Mouse (Mus musculus): ENCODE measurements at regions not wholly inside any gene's neighbourhood (a gene's known extent, or its start where the extent isn't known, plus 50 kb on each side); places are given as distances from the start of the nearest gene placed in this dataset.
A peak's percentile ranks its signal among the peaks of the same experiment; 100 is the strongest.

- DNase-seq = no peak
Observed at GRCm38 (mm10) chr8:26288163-26288562, 168.8 kb downstream of the Gm45692 start.

GRCm38 (mm10) chr8:26298066-26298804, 178.9 kb downstream of the Gm45692 start:
- no peak for DNase-seq

- DNase-seq = no peak
Observed at GRCm38 (mm10) chr8:26300246-26300645, 180.9 kb downstream of the Gm45692 start.

GRCm38 (mm10) chr8:26301961-26302360, 182.6 kb downstream of the Gm45692 start:
- DNase-seq = no peak

- DNase-seq = no peak
Observed at GRCm38 (mm10) chr8:26304566-26304965, 185.2 kb downstream of the Gm45692 start.

GRCm38 (mm10) chr8:26305061-26305879, 185.9 kb downstream of the Gm45692 start:
- no peak for DNase-seq

- DNase-seq = no peak
Observed at GRCm38 (mm10) chr8:26308121-26308641, 188.8 kb downstream of the Gm45692 start.

- DNase-seq = no peak
Observed at GRCm38 (mm10) chr8:26309764-26310163, 190.4 kb downstream of the Gm45692 start.

- no peak for DNase-seq
Observed at GRCm38 (mm10) chr8:26323606-26324350, 204.4 kb downstream of the Gm45692 start.

GRCm38 (mm10) chr8:26324606-26325005, 205.3 kb downstream of the Gm45692 start:
- DNase-seq = no peak

GRCm38 (mm10) chr8:26329813-26330212, 210.5 kb downstream of the Gm45692 start:
- DNase-seq = no peak

GRCm38 (mm10) chr8:26336906-26337650, 217.7 kb downstream of the Gm45692 start:
- no peak for DNase-seq

- DNase-seq = peak; percentile 57
Observed at GRCm38 (mm10) chr8:26345078-26345477, 225.7 kb downstream of the Gm45692 start.

- DNase-seq = peak; percentile 29
Observed at GRCm38 (mm10) chr8:26349231-26349630, 229.9 kb downstream of the Gm45692 start.

GRCm38 (mm10) chr8:26349854-26350253, 230.5 kb downstream of the Gm45692 start:
- DNase-seq = no peak

GRCm38 (mm10) chr8:26350616-26351015, 231.3 kb downstream of the Gm45692 start:
- no peak for DNase-seq

GRCm38 (mm10) chr8:26351643-26352540, 232.6 kb downstream of the Gm45692 start:
- DNase-seq = peak; percentile 24

GRCm38 (mm10) chr8:26352541-26353010, 233.2 kb downstream of the Gm45692 start:
- no peak for DNase-seq

- DNase-seq = no peak
Observed at GRCm38 (mm10) chr8:26353476-26353875, 234.1 kb downstream of the Gm45692 start.

- DNase-seq = no peak
Observed at GRCm38 (mm10) chr8:26354516-26354915, 235.2 kb downstream of the Gm45692 start.

- no peak for DNase-seq
Observed at GRCm38 (mm10) chr8:26356801-26357200, 237.5 kb downstream of the Gm45692 start.

All from cerebellum, adult 11 months (tissue).